31 mouse cellular contexts compared by ENCODE assay signal in genomic region chr3:116857611-116858010, GRCm38 (mm10). TPM values are rescaled to one million over a fixed set of nuclear protein-coding genes. Genes with fewer than 3 reads are reported as not detected.
DNase-seq lines count a peak whose midpoint lies in the region; ATAC-seq and TF ChIP-seq lines count a peak whose summit lies in the region.
"Had no signal": no experiment of that assay in that cellular context is flagged by ENCODE, and none has a peak within 500 bp of the region (broad histone marks: within the 10 kb centered on the region; RNA-seq: fewer than 3 reads in every experiment).

No protein-coding gene starts in this region.

- TF ChIP-seq RAD21 in MEL (IDR thresholded peaks at IDR 0.05; ENCODE audit: low read depth, low read length): no peak

- H3K36me3 ChIP-seq in MEL (ENCODE audit: control insufficient read depth in 1 of 2, insufficient read depth in 2 of 2, low read length in 2 of 2) (peaks cover 0 to 20% of the 10 kb centered on the region in 2 experiments; a peak in 2 of 4 replicates), macrophage (ENCODE audit: inconsistent target) (no peaks in the 10 kb centered on the region)
- H3K36me3 ChIP-seq in liver, embryonic 13.5 days: no peaks in the 10 kb centered on the region
- no peaks in the 10 kb centered on the region for H3K36me3 ChIP-seq in limb, embryonic 10.5 days
- no peaks in the 10 kb centered on the region for H3K36me3 ChIP-seq in forebrain, embryonic 10.5 days (replicated peaks)
- H3K36me3 ChIP-seq: embryonic facial prominence, embryonic 10.5 days; embryonic facial prominence, embryonic 15.5 days; heart, embryonic 12.5 days; kidney, embryonic 15.5 days; limb, embryonic 15.5 days; midbrain, embryonic 10.5 days; midbrain, embryonic 15.5 days had no signal

- H3K27ac ChIP-seq in MEL (ENCODE audit: control insufficient read depth, low read depth, low read length) (peak overlapping the region; percentile 84), macrophage (peak overlapping the region; percentile 73)
- peak overlapping the region; percentile 19; the same call in 1 of the 2 replicates for H3K27ac ChIP-seq in bone marrow, adult 2 months (ENCODE audit: control insufficient read depth, insufficient read depth, low read depth, low read length, poor library complexity)
- H3K27ac ChIP-seq in liver, embryonic 13.5 days: peak overlapping the region; percentile 96
- no peak overlapping the region for H3K27ac ChIP-seq in limb, embryonic 10.5 days
- H3K27ac ChIP-seq in forebrain, embryonic 10.5 days: no peak overlapping the region
- H3K27ac ChIP-seq: embryonic facial prominence, embryonic 10.5 days; embryonic facial prominence, embryonic 15.5 days; forebrain, embryonic 13.5 days; hindbrain, embryonic 14.5 days; kidney, embryonic 15.5 days; limb, embryonic 15.5 days; midbrain, embryonic 10.5 days; midbrain, embryonic 15.5 days; stomach, postnatal 0 days had no signal

- WGBS in bone marrow, adult 2 months: 23% methylated on average over 6 of the region's 6 CpGs
- WGBS in liver, embryonic 13.5 days (ENCODE audit: insufficient replicate concordance): 20% methylated on average over 6 of the region's 6 CpGs
- 10% methylated on average over 6 of the region's 6 CpGs for WGBS in macrophage (ENCODE audit: missing documents)
- WGBS in limb, embryonic 10.5 days: 81% methylated on average over 6 of the region's 6 CpGs
- 79% methylated on average over 6 of the region's 6 CpGs for WGBS in forebrain, embryonic 10.5 days

- 0 out of 2 replicates have a peak overlapping the region, but pooled peaks have one; percentile 53 for H3K4me2 ChIP-seq in liver, embryonic 13.5 days
- H3K4me2 ChIP-seq: embryonic facial prominence, embryonic 15.5 days; forebrain, embryonic 13.5 days; heart, embryonic 12.5 days; hindbrain, embryonic 14.5 days; kidney, embryonic 15.5 days; limb, embryonic 15.5 days; midbrain, embryonic 15.5 days had no signal

- H3K9me3 ChIP-seq in MEL (replicated peaks; ENCODE audit: insufficient read depth, low read length): no peaks in the 10 kb centered on the region
- H3K9me3 ChIP-seq in liver, embryonic 13.5 days (replicated peaks): no peaks in the 10 kb centered on the region
- no peaks in the 10 kb centered on the region for H3K9me3 ChIP-seq in limb, embryonic 10.5 days (replicated peaks)
- H3K9me3 ChIP-seq in forebrain, embryonic 10.5 days: no peaks in the 10 kb centered on the region
- H3K9me3 ChIP-seq: embryonic facial prominence, embryonic 10.5 days; embryonic facial prominence, embryonic 15.5 days; forebrain, embryonic 13.5 days; heart, embryonic 12.5 days; kidney, embryonic 15.5 days; limb, embryonic 15.5 days; midbrain, embryonic 10.5 days; midbrain, embryonic 15.5 days had no signal

- no peak for ATAC-seq in liver, embryonic 13.5 days (ENCODE audit: low read depth)
- ATAC-seq: forebrain, embryonic 13.5 days; midbrain, embryonic 15.5 days had no signal

- peak in 1 of 2 experiments; percentile 63; a peak in 2 of 4 replicates for TF ChIP-seq POLR2A in MEL (IDR thresholded peaks at IDR 0.05; ENCODE audit: control insufficient read depth in 1 of 2, insufficient read depth in 1 of 2, low read depth in 1 of 2, low read length in 2 of 2, poor library complexity in 1 of 2)
- TF ChIP-seq POLR2A in bone marrow, adult 2 months (IDR thresholded peaks at IDR 0.05; ENCODE audit: borderline replicate concordance, control insufficient read depth, low read depth, low read length): no peak

- peak; percentile 86 for DNase-seq in MEL (ENCODE audit: low read depth, low spot score)
- no peak for DNase-seq in liver, embryonic 13.5 days
- DNase-seq in kidney, adult 8-10 months: no peak
- DNase-seq in cerebellum, adult 9-10 months: no peak
- no peak for DNase-seq in limb, embryonic 10.5 days (ENCODE audit: low spot score)
- no peak for DNase-seq in forebrain, embryonic 10.5 days (ENCODE audit: extremely low spot score, low spot score)
- DNase-seq: adrenal gland, postnatal 10 days; cerebellum, adult 18-20 months; cerebellum, postnatal 14 days; gastrocnemius, postnatal 14 days; heart, adult 18-20 months; heart, postnatal 4 days; kidney, adult 11 months; kidney, postnatal 25 days; left cerebral cortex, postnatal 4 days; lung, postnatal 36 days; spleen, adult 18-20 months; thymus, adult 18-20 months; thymus, postnatal 25 days had no signal

- no peaks in the 10 kb centered on the region for H3K27me3 ChIP-seq in MEL (ENCODE audit: control insufficient read depth in 1 of 2, insufficient read depth in 2 of 2, low read length in 2 of 2)
- no peaks in the 10 kb centered on the region for H3K27me3 ChIP-seq in liver, embryonic 13.5 days
- H3K27me3 ChIP-seq in limb, embryonic 10.5 days (ENCODE audit: low read depth, poor library complexity, severe bottlenecking): no peaks in the 10 kb centered on the region
- H3K27me3 ChIP-seq in forebrain, embryonic 10.5 days (ENCODE audit: poor library complexity, severe bottlenecking): no peaks in the 10 kb centered on the region
- H3K27me3 ChIP-seq: embryonic facial prominence, embryonic 15.5 days; forebrain, embryonic 13.5 days; heart, embryonic 12.5 days; kidney, embryonic 15.5 days; limb, embryonic 15.5 days; midbrain, embryonic 15.5 days had no signal

- H3K79me2 ChIP-seq in MEL (ENCODE audit: control insufficient read depth, insufficient read depth, low read length, poor library complexity): peaks cover 16% of the 10 kb centered on the region
- H3K79me2 ChIP-seq in macrophage (ENCODE audit: inconsistent target): peaks cover 16% of the 10 kb centered on the region

- H3K4me3 ChIP-seq in MEL (ENCODE audit: control insufficient read depth in 1 of 2, insufficient read depth in 1 of 2, low read depth in 2 of 2, low read length in 2 of 2) (0 out of 4 replicates have a peak overlapping the region, but pooled peaks of 1 of the 2 experiments have one; percentile 5), macrophage (ENCODE audit: inconsistent target) (no peak overlapping the region)
- H3K4me3 ChIP-seq in bone marrow, adult 2 months (replicated peaks; ENCODE audit: control insufficient read depth, low read depth, low read length): no peak overlapping the region
- H3K4me3 ChIP-seq in liver, embryonic 13.5 days (replicated peaks): no peak overlapping the region
- H3K4me3 ChIP-seq in limb, embryonic 10.5 days: no peak overlapping the region
- H3K4me3 ChIP-seq in forebrain, embryonic 10.5 days: no peak overlapping the region
- H3K4me3 ChIP-seq: embryonic facial prominence, embryonic 10.5 days; embryonic facial prominence, embryonic 15.5 days; forebrain, embryonic 13.5 days; heart, embryonic 12.5 days; kidney, embryonic 15.5 days; limb, embryonic 15.5 days; midbrain, embryonic 10.5 days; midbrain, embryonic 15.5 days had no signal

- peaks cover 7 to 24% of the 10 kb centered on the region in 2 experiments for H3K4me1 ChIP-seq in MEL (ENCODE audit: control insufficient read depth in 1 of 2, insufficient read depth in 2 of 2, low read length in 2 of 2)
- peaks cover 2% of the 10 kb centered on the region; the same call in 1 of the 2 replicates for H3K4me1 ChIP-seq in bone marrow, adult 2 months (ENCODE audit: control insufficient read depth, insufficient read depth, low read length)
- H3K4me1 ChIP-seq in liver, embryonic 13.5 days (replicated peaks): peaks cover 63% of the 10 kb centered on the region
- peaks cover 5% of the 10 kb centered on the region for H3K4me1 ChIP-seq in limb, embryonic 10.5 days
- peaks cover 7% of the 10 kb centered on the region for H3K4me1 ChIP-seq in forebrain, embryonic 10.5 days
- H3K4me1 ChIP-seq: embryonic facial prominence, embryonic 15.5 days had no signal

- no peak overlapping the region for H3K9ac ChIP-seq in MEL (ENCODE audit: control insufficient read depth, low read depth, low read length, poor library complexity, severe bottlenecking)
- no peak overlapping the region for H3K9ac ChIP-seq in liver, embryonic 13.5 days
- H3K9ac ChIP-seq: embryonic facial prominence, embryonic 15.5 days; forebrain, embryonic 13.5 days; heart, embryonic 12.5 days; hindbrain, embryonic 14.5 days; kidney, embryonic 15.5 days; limb, embryonic 15.5 days; midbrain, embryonic 15.5 days had no signal

- TF ChIP-seq CTCF in MEL (IDR thresholded peaks at IDR 0.05 in 2 of 3, conservative IDR thresholded peaks at IDR 0.05 in 1 of 3; ENCODE audit: control insufficient read depth in 1 of 3, insufficient read depth in 1 of 3, low read depth in 2 of 3, low read length in 3 of 3, poor library complexity in 1 of 3, severe bottlenecking in 1 of 3): no peak
- no peak for TF ChIP-seq CTCF in bone marrow, adult 2 months (IDR thresholded peaks at IDR 0.05; ENCODE audit: control insufficient read depth, insufficient read depth, low read length)

- peak; percentile 58 to 59; a peak in 3 of 4 replicates for TF ChIP-seq EP300 in MEL (IDR thresholded peaks at IDR 0.05; ENCODE audit: low read depth in 1 of 2, low read length in 2 of 2)

RNA-seq across cellular contexts. Expression of gene Frrs1, which starts 1.7 kb away (rescaled TPM):
- 78.5 and 88.3 TPM in 2 replicates for total RNA-seq in MEL (2012; rRNA removed)
- polyA plus RNA-seq in MEL (2012; ENCODE audit: insufficient read depth in 1 of 2, insufficient read length in 2 of 2, low read depth in 1 of 2, low replicate concordance in 2 of 2, missing spikeins in 1 of 2) (100 to 1,000 TPM in 1 of 2 experiments, 10 to 100 TPM in 1; 84.6 to 625 TPM), macrophage (2018) (36.7 to 47.0 TPM (median 44.3 TPM) in 3 replicates)
- polyA plus RNA-seq in bone marrow, adult 2 months (2011; ENCODE audit: insufficient read depth, insufficient read length, low replicate concordance, missing spikeins): 15.9 and 24.6 TPM in 2 replicates
- 37.6 and 46.4 TPM in 2 replicates for polyA plus RNA-seq in liver, embryonic 13.5 days (2015; fragmentation: Nextera tagmentation; extraction: Ambion mirVana)
- 100 to 1,000 TPM in 19 of 26 experiments, 10 to 100 TPM in 7; 47.7 to 195 (median 122) TPM for total RNA-seq in macrophage (2018; cell fraction: chromatin; rRNA removed)
- 10 to 100 TPM; 25.5 to 51.7 (median 37.0) TPM for total RNA-seq in macrophage (2018; cell fraction: cytosol; rRNA removed)
- total RNA-seq in macrophage (2018; cell fraction: nucleus; rRNA removed): 100 to 1,000 TPM in 13 of 26 experiments, 10 to 100 TPM in 13; 47.4 to 175 (median 102) TPM
- 12.7 and 14.3 TPM in 2 replicates for polyA plus RNA-seq in limb, embryonic 10.5 days (2016; fragmentation: Nextera tagmentation; extraction: Ambion mirVana)
- 14.7 and 16.3 TPM in 2 replicates for polyA plus RNA-seq in forebrain, embryonic 10.5 days (2016; fragmentation: Nextera tagmentation; extraction: Ambion mirVana)

RNA-seq across cellular contexts. Expression of gene Agl, which starts 49.6 kb away (rescaled TPM):
- total RNA-seq in MEL (2012; rRNA removed): 4.6 and 5.6 TPM in 2 replicates
- polyA plus RNA-seq in MEL (2012; ENCODE audit: insufficient read depth in 1 of 2, insufficient read length in 2 of 2, low read depth in 1 of 2, low replicate concordance in 2 of 2, missing spikeins in 1 of 2) (10 to 100 TPM; 11.9 to 21.1 TPM), macrophage (2018) (13.0 to 14.4 TPM (median 13.4 TPM) in 3 replicates)
- polyA plus RNA-seq in bone marrow, adult 2 months (2011; ENCODE audit: insufficient read depth, insufficient read length, low replicate concordance, missing spikeins): 2.2 and 4.7 TPM in 2 replicates
- 4.4 and 6.0 TPM in 2 replicates for polyA plus RNA-seq in liver, embryonic 13.5 days (2015; fragmentation: Nextera tagmentation; extraction: Ambion mirVana)
- total RNA-seq in macrophage (2018; cell fraction: chromatin; rRNA removed): 10 to 100 TPM in 22 of 26 experiments, 1 to 10 TPM in 4; 4.5 to 80.1 (median 41.3) TPM
- 10 to 100 TPM in 24 of 26 experiments, 1 to 10 TPM in 2; 9.0 to 22.3 (median 15.1) TPM for total RNA-seq in macrophage (2018; cell fraction: cytosol; rRNA removed)
- 10 to 100 TPM in 22 of 26 experiments, 1 to 10 TPM in 4; 8.2 to 59.7 (median 24.9) TPM for total RNA-seq in macrophage (2018; cell fraction: nucleus; rRNA removed)
- 6.4 and 7.3 TPM in 2 replicates for polyA plus RNA-seq in limb, embryonic 10.5 days (2016; fragmentation: Nextera tagmentation; extraction: Ambion mirVana)
- 9.9 and 11.0 TPM in 2 replicates for polyA plus RNA-seq in forebrain, embryonic 10.5 days (2016; fragmentation: Nextera tagmentation; extraction: Ambion mirVana)

Comparison
In these comparisons a context has a peak if more than half of its experiments do, and no peak if none do; other contexts are left out.
1. H3K27ac ChIP-seq: peak in MEL (single experiment), bone marrow, adult 2 months (single experiment), liver, embryonic 13.5 days (single experiment) and macrophage (single experiment); none in limb, embryonic 10.5 days (single experiment) and forebrain, embryonic 10.5 days (single experiment).